Mouse (Mus musculus): ENCODE measurements around the gene Zfp606. TPM values are rescaled to one million over a fixed set of nuclear protein-coding genes. Genes with fewer than 3 reads are reported as not detected.

Gene Zfp606
- 2.1 TPM for polyA plus RNA-seq (2017; shearing (Covaris generic))

GRCm38 (mm10) chr7:12478158-12479008 lies at the start of gene Zfp606:
Gene Zfp606, plus strand, starts transcription at chr7:12478293.

GRCm38 (mm10) chr7:12512217-12512616 lies 34.1 kb downstream of the Zfp606 start, which contains the start of gene 2900092C05Rik:
Gene 2900092C05Rik, plus strand, starts transcription at chr7:12512517.

Other genes starting within 250 kb of the Zfp606 start
- 0.04 TPM for gene Vmn1r81, start 210.0 kb upstream of the Zfp606 start, polyA plus RNA-seq (2017; shearing (Covaris generic))
- gene Vmn1r82, start 177.9 kb upstream of the Zfp606 start, polyA plus RNA-seq (2017; shearing (Covaris generic)) = not detected
- not detected for gene Vmn1r83, start 148.8 kb upstream of the Zfp606 start, polyA plus RNA-seq (2017; shearing (Covaris generic))
- gene Vmn1r84, start 109.0 kb upstream of the Zfp606 start, polyA plus RNA-seq (2017; shearing (Covaris generic)) = not detected
- 1.2 TPM for gene Zfp551, start 55.5 kb upstream of the Zfp606 start, polyA plus RNA-seq (2017; shearing (Covaris generic))
- gene 2900092C05Rik, start 34.2 kb downstream of the Zfp606 start, polyA plus RNA-seq (2017; shearing (Covaris generic)) = not detected
- gene Vmn2r53, start 130.5 kb downstream of the Zfp606 start, polyA plus RNA-seq (2017; shearing (Covaris generic)) = 0.05 TPM
- gene Vmn2r54, start 162.0 kb downstream of the Zfp606 start, polyA plus RNA-seq (2017; shearing (Covaris generic)) = not detected
- not detected for gene Vmn2r55, start 206.7 kb downstream of the Zfp606 start, polyA plus RNA-seq (2017; shearing (Covaris generic))

Data from effector memory CD4-positive, alpha-beta T cell, adult 5 months (primary cell).